Mouse (Mus musculus) adrenal gland, postnatal 14 days (tissue): ENCODE measurements around the gene Mpig6b. TPM values are rescaled to one million over a fixed set of nuclear protein-coding genes. Genes with fewer than 3 reads are reported as not detected.
A peak's percentile ranks its signal among the peaks of the same experiment; 100 is the strongest.

Source experiments
- DNase-seq: peaks from one replicate; pipeline ENCODE4 v3.0.0; 2021; ENCODE audit warnings: mixed read lengths
- total RNA-seq: library from RNA; stranded (reverse); gene quantifications from 2 replicates; pipeline ENCODE4 v1.2.3, GENCODE M21; 2021

The Mpig6b gene
- total RNA-seq, 1 experiment from 2014 or later, result 0.26 TPM

DNA sequence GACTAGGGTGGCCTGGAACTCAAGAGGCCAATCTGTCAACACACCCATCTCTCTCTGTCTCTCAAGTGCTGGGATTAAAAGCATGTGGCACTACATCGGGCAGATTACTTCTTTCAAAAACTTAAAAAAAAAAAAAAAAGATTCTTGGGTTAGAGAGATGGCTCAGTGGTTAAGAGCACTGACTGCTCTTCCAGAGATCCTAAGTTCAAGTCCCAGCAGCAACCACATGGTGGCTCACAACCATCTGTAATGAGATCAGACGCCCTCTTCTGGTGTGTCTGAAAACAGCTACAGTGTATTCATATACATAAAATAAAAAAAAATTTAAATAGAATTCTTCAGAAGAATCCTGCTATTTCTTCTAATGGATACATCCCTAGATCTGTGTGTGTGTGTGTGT is 22.2 kb upstream of the Mpig6b start:
- DNase-seq, result no peak

DNA sequence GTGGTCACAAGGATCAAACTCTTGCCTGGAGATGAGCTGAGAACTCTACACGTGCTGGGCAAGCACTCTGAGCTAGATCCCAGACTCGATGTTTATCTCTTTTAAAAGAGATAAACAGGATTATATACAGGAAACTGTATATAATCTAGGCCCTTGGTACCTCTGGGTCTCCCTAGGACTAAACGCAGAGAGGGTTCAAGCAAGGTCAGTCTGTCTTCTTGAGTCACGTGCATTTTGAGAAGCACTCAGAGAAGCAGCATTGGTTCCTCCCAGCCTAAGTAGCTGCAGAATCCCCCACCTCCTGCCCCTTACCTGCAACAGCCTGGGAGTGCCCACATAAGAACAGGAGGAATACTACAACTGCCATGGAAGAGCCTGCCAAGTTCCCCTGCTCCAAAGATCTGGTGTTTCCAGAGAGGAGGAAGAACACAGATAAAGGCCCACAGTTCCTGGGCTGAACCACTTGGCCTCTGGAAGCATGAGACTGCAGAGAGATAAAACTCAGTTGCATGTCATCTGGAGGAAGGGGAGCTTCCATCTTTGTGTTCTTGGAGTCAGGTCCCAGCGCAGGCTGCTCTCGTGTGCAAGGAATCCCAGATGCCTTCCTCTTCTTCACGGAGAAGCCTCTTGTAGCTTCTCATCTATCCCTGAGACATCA is 19.4 kb upstream of the Mpig6b start, which contains the start of gene Ly6g6f:
Ly6g6f (minus strand) TSS at position 403 of the 658 bp plus-strand sequence.
- DNase-seq, result no peak

DNA sequence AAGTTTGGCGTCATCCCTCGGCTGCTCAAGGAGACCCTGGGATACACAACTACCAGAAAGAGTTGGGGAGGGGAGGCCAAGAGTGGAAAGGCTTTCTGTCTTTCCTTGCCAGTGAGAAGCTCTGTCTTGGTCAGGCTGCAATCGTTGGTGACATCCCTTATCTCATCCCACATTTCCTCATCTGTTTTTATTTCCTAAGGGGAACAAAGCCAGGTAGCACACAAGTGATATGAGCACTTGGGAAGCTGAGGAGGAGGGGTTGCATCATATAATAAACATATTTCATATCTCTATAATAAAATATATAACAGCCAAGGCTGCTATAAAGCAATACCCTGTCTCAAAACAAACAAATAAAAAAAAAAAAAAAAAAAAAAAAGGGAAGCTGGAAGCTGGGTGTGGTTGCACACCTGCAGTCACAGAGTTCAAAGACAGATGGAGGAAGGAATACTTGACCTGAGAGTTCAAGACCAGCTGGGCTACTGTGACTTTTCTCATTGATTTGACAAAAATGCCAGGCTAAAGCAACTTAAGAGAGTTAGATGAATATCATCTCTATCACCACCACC is 18.0 kb upstream of the Mpig6b start:
- DNase-seq, result no peak

DNA sequence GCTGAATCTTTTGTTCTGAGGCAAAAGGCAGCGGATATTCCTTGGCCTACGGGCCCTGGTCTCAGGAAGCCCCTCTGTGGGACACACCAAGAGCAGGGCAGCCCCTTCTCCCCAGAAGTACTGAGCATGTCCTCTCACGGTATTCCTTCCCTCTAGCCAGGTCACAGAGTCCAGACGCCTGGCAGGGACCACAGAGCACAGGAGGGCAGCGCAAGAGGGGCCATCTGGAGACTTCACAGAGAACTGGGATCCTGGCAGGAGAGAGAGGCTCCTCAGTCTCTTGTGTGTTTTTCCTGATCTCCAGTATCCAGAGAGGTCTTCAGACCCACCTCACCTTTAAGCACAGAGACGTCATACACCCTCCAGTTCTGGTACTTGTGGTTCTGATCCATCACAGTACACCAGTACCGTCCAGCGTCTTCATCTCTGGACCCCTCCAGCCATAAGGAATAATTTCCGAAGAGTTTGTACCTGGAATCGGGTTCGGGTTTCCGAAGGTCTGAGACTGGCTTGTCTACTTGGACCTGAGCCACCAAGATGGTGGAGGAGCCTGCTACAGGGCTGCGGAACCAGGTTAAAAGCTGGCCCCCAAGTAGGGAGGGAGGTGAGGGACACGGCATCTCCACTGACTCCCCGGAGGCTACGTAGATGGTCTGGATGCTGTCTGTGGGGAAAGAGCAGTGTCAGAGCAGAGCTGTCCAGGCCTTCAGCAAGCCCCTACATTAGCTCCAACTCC is 17.0 kb upstream of the Mpig6b start:
- no peak for DNase-seq

DNA sequence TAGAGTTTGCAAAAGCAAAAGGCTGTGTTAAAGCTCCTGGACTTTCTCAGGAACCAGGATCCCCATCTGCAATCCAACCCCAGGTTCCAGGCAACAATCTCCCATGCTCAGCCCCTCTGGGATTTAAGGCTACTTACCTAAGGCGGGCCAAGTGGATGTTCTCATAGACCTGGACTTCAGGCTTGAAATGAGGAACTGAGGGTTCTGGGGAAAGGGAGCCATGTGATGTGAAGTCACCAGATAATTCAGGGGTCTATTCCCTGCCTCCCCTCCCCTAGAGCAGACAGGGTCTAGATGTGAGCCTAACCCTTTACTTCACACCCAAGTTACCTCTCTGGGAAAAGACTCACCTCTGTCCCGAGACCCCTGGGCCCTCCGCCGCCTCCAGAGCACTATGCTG is 14.7 kb upstream of the Mpig6b start:
- DNase-seq, result no peak

DNA sequence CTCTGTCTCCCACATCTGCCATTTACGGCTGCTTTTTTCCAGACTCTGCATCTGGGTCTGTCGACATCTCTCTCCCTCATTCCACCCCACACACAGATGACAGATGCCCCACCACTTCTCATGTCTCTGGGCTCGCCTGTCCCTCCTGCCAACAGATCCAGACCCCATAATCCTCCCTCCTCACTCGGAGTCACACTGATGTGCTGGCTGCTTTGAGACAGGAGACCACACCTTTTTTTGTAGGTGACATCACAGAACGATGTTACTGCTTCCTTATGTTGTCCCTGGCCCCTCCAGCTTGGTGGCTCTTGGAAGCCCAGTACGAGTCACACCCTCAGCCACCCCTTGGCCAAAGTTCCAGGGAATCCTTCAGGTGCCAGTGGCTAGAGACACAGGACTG is 14.3 kb upstream of the Mpig6b start:
- DNase-seq, result no peak

DNA sequence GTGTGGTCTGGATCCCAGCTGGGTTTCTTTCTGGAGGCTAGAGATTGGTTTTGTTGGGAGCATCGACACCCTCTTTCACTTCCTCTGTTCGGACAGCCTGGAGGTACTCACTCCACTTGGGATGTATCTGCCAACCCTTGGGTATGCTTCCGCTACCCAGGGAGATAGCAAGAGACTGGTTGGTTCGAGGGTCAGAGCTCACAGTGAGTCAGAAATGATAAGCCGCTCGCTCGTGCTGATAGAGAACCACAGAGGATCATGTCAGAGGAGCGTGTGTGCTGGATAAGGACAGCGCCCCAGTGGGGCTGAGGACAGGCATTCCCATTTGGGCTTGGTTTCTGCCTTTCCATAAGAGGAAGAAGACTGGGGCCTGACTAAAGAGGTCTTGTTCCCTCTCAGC is 13.8 kb upstream of the Mpig6b start:
- no peak for DNase-seq

DNA sequence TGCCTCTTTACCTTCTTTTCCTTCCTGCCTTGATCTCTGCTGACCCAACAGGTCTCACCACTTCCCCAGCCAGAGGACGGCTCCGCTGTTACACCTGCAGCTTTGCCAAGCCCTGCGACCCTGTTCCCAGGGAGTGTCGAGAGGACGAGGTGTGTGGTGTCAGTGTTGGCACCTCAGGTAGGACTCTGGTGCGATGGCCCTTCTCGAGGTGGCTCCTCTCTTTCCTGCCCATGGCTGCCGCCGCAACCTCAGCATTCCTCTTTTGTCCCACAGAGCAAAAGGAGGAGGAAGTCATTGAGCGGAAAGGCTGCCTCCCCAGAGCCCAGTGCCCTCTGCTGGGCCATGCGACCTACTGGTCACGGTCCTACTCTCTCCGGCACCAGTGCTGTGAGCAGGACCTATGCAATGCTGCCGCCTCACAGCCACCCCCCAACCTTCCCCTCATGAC is 11.8 kb upstream of the Mpig6b start, which contains the start of gene Ly6g6d:
Ly6g6d (minus strand) TSS at position 280 of the 448 bp plus-strand sequence.
- peak; percentile 69 for DNase-seq

DNA sequence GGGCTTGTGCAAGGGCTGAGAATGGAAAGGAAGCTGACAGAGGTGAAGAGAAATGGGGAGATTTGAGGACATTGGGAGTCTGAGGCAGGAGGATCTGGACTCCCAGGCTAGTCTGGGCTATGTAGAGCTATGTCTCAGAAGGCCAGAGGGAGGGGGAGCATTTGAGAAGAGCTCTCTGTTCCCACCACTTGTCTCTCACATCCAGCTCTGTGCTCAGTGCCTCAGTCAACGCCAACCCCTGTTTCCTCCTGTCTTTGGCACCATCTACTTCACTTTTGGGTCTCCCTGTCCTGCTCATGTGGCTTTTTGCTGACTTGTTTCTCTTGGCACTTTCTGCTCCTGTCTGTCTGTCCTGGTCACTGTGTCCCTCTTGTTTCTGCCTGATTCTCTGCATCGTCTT is 11.3 kb upstream of the Mpig6b start:
- no peak for DNase-seq

DNA sequence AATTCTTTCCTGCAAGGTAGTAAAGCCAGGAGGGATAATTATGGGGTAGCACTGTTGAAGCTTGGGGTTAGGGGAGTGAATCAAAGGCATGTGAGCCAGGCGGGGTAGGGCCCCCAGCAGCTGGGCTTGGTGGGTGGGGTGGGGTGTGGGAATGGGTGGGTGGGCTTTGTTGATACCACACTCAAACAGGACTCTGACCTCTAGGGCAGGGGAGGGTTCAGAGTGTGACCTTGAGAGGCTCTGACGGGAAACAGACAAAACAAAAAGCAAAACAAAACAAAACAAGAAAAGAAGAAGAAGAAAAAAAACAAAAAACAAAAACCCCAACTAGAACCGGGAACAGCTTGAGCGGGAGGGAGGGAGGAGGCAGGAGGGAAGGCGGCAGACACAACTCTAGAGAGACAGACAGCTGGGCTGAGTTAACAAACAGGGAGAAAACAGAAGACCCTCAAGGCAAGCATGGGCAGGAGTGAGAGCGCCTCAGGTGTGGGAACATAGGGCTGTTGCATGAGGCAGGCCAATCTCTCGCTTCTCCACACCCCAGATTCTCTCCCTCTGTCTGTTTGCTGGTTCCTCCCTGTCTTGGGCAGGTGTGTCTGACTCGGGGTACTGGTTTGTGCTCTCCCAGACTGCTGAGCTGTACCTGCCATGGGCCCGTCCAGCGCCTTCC is 10.7 kb upstream of the Mpig6b start, which contains the start of gene Ly6g6e:
Ly6g6e (plus strand) TSS at position 396 of the 670 bp plus-strand sequence.
- DNase-seq, result no peak

DNA sequence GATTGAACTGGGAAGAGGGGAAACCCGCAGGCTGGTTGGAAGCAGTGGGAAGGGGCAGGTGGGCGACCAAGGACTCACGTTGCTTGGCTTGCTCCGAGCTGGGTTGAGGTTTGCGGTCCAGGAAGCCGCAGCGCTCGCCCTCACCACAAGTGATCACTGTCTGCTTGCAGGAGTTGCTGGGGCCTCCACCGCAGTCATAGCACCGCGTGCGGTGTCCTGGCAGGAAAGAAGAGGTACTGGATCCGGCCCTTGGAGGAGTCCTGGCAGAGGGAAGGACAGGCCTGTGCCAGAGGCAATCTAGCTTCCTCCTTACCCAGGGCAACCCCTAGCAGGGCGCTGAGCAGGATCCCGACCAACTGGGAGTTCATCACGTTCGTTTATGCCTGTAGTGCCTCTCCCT is 8.1 kb upstream of the Mpig6b start:
- DNase-seq, result no peak

DNA sequence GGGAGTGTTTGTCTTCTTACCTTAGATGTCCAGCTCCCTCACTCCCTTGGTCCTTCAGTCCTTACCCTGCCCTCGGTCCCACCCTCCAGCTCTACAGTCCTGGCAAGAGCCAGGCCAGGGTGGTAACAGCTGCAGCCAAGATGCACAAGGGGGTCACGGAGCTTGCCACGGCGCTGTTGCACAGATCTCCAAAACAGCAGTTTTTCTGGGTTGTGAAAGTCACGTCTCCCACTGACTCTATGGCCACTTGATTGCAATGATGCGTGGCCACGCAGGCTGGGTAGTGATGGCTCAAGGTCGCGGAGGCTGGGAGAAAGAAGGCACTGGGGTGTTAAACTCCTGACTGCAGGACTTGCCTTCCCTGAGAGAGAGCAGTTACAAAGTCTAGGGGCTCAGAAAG is 5.5 kb upstream of the Mpig6b start:
- no peak for DNase-seq

DNA sequence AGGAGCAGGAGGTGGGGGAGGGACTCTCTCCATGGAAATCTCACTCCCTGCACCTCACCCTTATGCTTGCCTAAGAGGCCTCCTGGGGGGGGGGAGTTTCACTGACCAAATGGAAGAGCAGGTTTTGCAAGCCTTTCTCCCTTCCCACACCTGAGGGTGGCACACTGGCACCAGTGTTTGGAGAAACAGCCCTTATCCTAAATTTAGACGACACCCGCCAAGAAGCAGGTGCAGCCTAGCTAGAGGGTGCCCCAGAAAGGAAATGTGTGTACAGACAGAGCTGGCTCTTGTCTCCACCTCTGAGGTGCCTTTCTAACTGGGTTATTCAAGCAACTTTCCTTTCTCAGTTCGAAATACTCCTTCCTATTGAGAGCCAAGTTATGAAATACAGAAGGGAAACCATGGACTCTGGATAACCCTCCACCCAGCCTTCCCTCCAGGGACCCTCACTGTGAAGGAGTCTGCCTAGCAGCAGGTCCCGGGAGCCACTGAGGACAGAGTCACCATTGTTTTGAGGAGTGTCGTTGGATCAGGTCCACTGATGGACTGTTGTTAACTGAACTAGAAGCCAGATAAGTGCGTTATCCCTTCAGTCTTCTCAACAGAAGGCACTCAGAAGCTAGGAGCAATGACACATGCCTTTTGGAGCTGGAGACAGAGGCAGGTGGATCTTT is 4.7 kb upstream of the Mpig6b start:
- DNase-seq, result no peak

DNA sequence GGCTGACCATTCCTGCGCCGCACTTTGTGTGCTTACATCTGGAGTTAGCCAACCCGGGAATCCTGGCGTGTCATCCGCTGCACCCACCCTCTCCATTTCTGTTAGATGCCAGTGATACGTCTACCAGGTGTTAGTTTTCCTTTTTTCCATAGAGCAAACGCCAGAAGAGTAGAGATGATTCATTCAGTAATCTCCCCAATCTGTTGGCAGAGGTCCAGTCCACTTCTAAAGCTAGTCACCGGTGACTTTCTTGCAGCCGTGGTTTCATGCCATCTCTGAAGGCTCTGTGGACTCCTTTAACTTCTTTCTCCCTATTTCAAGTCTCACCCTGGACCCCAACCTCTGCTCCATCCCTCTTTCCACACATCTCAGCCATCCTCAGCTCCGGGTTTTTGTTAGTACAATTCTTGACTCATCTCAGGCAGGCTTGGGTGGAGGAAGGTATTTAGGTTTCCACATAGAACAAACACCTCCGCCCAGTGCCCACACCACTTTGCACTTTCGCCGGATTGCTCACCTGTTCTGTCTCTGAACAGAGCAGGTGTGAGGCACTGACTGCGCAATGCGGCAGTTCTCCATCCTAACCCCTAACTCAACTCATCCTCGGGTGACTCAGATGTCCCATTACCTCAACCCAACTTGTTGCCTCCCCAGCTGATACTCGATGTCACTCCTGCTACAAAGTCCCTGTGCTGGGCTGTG is 2.4 kb upstream of the Mpig6b start:
- DNase-seq, result no peak

DNA sequence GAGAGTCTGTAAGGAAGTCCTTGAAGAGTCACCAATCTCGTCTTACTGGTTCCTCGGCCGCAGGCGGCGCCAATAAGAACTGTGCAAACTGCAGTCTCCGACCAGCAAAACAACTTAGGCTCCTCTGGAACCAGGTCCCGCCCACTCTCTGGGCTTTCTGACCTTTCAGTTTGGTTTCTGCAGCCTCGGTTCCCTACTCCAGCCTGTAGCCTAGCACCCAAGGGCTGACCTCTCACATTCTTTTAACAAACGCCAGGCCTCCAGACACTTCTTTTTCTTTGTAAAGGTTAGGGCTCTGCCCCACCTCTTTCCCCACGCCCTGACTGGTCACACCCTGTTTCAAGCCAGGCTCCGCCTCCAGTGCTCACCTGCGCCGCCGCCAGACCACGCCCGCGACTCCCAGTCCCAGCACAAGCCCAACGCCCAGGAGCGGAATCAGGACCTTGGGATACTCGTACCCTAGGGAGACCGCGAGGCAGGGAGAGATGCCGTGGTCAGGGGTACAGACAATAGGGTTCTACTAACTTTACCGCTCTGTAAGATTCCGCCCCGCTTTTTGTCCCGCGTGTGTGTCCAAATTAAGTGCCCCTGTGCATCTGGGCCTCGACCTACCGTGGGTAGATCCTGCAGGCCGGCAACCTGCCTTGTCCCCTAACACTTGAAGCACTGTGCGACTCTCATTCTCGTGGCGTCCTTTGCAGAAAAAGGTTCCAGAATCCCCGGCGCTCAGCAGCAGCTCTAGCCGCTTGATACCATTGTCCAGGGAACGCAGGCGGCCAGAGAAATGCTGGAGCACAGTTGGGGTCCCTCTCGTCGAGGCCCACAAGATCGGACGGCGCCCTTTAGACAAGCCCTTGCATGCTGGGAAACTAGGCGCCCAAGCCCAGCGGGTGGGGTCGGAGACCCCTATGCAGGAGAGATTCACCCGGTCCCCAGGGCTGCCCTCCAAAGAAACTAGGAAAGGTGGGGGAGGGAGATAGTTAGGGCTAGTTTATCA is 735 bp downstream of the Mpig6b start, which contains the start of gene Ly6g6c:
Ly6g6c (plus strand) TSS at position 438 of the 997 bp plus-strand sequence.
- DNase-seq, result peak; percentile 66

DNA sequence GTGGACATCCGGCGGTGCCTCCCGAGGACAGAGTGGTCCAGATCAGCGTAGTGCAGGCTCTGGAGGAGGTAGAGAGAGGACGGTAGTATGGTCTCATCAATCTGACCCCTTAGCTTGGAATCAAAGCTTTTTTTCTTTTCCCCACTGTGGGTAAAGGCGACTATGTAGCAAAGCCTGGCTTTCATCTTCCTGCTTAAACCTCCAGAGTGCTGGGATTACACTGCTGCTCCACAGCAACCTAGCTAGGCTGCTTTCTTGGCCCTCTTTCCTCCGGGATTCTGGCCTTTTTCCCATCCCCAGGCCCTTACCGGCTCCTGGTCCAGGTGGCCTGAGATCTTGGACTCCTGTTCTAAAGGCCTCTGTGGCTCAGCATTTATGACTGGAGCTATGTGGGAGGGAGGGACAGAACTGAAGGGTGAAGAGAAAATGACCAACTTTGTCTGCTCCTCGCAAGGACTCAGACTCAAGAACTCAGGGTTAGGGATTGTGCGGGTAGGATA is 1.6 kb downstream of the Mpig6b start:
- no peak for DNase-seq

DNA sequence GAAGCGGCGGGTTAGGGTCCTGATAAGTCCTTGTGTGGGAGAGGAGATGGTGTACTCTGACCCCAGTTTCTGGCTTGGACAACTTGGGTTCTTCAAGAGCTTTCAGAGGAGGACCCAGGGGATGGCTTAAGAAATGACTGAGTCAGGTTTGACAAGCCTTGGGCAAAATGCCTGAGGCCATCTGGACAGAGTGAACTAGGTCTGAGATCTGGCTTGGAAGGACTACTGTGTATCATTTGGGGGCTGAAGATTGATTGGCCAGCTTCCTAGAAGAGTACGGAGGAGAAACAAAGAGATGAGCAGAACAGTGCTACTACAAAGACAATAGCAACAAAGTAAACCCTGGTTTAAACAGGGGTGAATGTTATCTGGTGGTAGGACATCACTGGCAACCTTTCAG is 2.5 kb downstream of the Mpig6b start:
- peak; percentile 36 for DNase-seq

DNA sequence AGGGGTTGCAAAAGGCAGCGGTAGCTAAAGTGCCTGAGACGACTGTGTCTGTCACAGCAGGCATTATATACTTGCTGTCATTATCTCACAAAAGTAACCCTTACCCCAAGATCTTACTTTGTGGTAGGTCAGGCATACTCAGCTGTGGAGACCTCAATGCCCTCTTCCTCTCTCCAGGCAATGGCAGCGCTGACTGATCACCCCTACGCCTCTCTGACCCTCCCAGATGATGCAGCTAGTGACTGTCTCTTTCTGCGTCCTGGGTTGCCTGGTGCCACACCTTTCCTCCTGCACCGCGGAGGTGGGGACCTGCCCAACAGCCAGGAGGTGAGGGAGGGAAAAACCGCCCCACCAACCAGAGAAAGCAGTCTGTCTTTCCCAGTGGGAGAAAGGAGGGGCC is 4.7 kb downstream of the Mpig6b start:
- DNase-seq, result no peak

DNA sequence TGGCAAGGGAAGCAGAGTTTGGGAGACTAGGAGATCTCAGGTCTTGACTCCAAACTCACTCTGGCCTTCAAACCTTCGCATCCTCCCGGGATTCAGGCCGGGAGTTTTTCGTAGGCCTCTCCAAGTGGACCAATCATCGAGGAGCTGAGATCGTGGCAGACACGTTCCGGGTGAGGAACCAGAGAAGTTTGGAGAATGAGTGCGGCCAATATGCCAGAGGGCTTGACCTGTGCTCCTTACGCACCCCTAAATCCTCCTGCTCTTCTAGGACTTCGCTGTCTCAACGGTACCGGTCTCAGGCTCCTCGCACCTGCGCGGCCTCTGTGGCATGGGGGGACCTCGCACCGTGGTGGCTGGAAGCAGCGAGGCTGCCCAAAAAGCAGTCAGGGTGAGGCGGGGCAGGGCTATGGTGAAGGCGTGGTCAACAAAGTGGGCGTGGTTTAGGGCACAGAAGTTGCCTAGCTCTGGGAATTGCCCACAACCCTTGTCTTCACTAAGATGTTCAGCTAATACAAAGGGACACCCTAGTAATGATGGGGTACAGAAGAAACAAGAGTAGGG is 5.2 kb downstream of the Mpig6b start:
- DNase-seq, result peak; percentile 33

DNA sequence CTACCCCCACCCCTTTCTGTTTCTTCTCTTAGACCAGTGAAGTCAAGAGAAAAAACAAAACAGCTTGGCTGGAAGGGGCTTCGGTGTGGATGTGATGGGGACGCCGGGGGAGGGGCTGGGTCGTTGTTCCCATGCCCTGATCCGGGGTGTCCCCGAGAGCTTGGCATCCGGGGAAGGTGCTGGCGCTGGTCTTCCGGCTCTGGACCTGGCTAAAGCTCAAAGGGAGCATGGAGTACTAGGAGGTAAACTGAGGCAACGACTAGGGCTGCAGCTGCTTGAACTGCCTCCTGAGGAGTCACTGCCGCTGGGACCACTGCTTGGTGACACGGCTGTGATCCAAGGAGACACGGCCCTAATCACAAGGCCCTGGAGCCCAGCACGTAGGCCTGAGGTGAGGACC is 5.9 kb downstream of the Mpig6b start:
- DNase-seq, result no peak
